Mouse (Mus musculus) small intestine, adult 2 months (tissue): ENCODE data around the gene Dgat2l6.

Experiments
- CTCF ChIP-seq: fragments of 200-500 bp; IDR thresholded peaks from 2 replicates; pipeline ENCODE4 v1.5.1; 2012; ENCODE audit warnings: low read depth, mild to moderate bottlenecking, control low read depth, inconsistent platforms, low read length, moderate library complexity, mixed read lengths; ENCODE audit not compliant: insufficient replicate concordance, insufficient read length; ENCODE audit errors: extremely low read depth
- POLR2A ChIP-seq: fragments of 200-500 bp; IDR thresholded peaks from 2 replicates; pipeline ENCODE4 v1.6.1; 2012; ENCODE audit warnings: low read depth, mild to moderate bottlenecking, control low read depth, inconsistent platforms, low read length, moderate library complexity

DNA sequence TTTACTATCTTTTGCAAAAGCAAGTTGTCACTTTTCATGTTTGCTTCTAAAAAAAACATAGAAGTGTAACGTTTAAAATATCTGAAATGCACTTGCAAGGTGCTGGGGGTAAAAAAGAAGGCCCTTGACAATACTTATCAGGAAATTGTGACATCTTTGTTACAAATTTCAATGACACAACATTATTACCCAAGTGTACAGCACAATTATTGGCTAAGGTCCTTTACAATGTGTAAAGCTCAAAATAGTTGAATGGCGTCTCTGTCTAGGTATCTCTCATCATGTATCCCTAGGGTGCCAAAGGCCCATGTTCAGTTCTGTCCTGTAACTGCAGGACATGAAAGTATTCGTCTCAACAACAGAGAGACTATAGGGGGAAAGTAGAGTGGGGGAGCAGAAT is 31.4 kb downstream of the Dgat2l6 start:
- no peak for TF ChIP-seq POLR2A
- no peak for TF ChIP-seq CTCF
